Mouse (Mus musculus) heart, embryonic 14.5 days (tissue): Measurements from ENCODE around the gene Prr5. TPM values are rescaled to one million over a fixed set of nuclear protein-coding genes. Genes with fewer than 3 reads are reported as not detected.

Source experiments
- ATAC-seq: fragments of 200-750 bp; cut with Nextera tagmentation; 2 replicates; pipeline ENCODE4 v1.8.0; 2017; ENCODE audit warnings: low read depth, moderate TSS enrichment; ENCODE audit not compliant: insufficient number of reproducible peaks, insufficient read depth, low FRiP score
- H3K27ac ChIP-seq, 2 experiments: fragments of 200-500 bp in 1 of 2; fragments of 300-500 bp in 1 of 2; sonication (generic) in 1 of 2; replicated peaks in 1 of 2; 2 replicates each; pipeline ENCODE4 v1.5.1; 2012 to 2014; ENCODE audit warnings: low read depth in 2 of 2, low read length in 2 of 2, control low read depth in 1 of 2, mild to moderate bottlenecking in 1 of 2, mixed read lengths in 1 of 2; ENCODE audit not compliant: control insufficient read depth in 1 of 2, insufficient read depth in 1 of 2
- H3K27me3 ChIP-seq: fragments of 300-500 bp; sonication (generic); 2 replicates; pipeline ENCODE4 v1.6.1; 2014; ENCODE audit warnings: mild to moderate bottlenecking, low read length, control low read depth; ENCODE audit not compliant: control insufficient read depth, insufficient read depth
- H3K36me3 ChIP-seq: fragments of 300-500 bp; sonication (generic); 2 replicates; pipeline ENCODE4 v1.6.1; 2014; ENCODE audit warnings: mild to moderate bottlenecking, control low read depth, low read length, mixed read lengths; ENCODE audit not compliant: control insufficient read depth, insufficient read depth
- H3K4me1 ChIP-seq, 2 experiments: fragments of 200-500 bp in 1 of 2; fragments of 300-500 bp in 1 of 2; sonication (generic) in 1 of 2; 2 replicates each; pipeline ENCODE4 v1.6.1; 2012 to 2014; ENCODE audit warnings: low read length in 2 of 2, control low read depth in 1 of 2, mixed read lengths in 1 of 2; ENCODE audit not compliant: control insufficient read depth in 2 of 2, insufficient read depth in 2 of 2
- H3K4me2 ChIP-seq: fragments of 300-500 bp; sonication (generic); 2 replicates; pipeline ENCODE4 v1.6.1; 2014; ENCODE audit warnings: mild to moderate bottlenecking, low read length
- H3K4me3 ChIP-seq, 2 experiments: fragments of 200-500 bp in 1 of 2; fragments of 300-500 bp in 1 of 2; sonication (generic) in 1 of 2; 2 replicates each; pipeline ENCODE4 v1.5.1; 2012 to 2014; ENCODE audit warnings: low read length in 2 of 2, mild to moderate bottlenecking in 2 of 2, control low read depth in 1 of 2, low read depth in 1 of 2, moderate library complexity in 1 of 2; ENCODE audit not compliant: control insufficient read depth in 1 of 2, insufficient read depth in 1 of 2
- H3K9ac ChIP-seq: fragments of 300-500 bp; sonication (generic); 2 replicates; pipeline ENCODE4 v1.6.1; 2014; ENCODE audit warnings: mild to moderate bottlenecking, low read length
- H3K9me3 ChIP-seq: fragments of 300-500 bp; sonication (generic); 2 replicates; pipeline ENCODE4 v1.6.1; 2016; ENCODE audit warnings: low read length, control low read depth; ENCODE audit not compliant: control insufficient read depth
- WGBS: fragments of 180-500 bp; shearing (Covaris S2); extraction: QIAGEN DNeasy Blood & Tissue Kit; methylation state at CpG from one replicate; pipeline ENCODE4 v1.1.7; 2014; 5-methylcytosine and 5-hydroxymethylcytosine counted together
- polyA plus RNA-seq: library from polyadenylated mRNA; unstranded; fragments of >200 nt; fragmentation: Nextera tagmentation; extraction: Ambion mirVana; gene quantifications from 2 replicates; pipeline ENCODE4 v1.2.1, GENCODE M21; 2014

Gene Prr5
- polyA plus RNA-seq, 1 experiment from 2014 or later, result 15.1 TPM

DNA sequence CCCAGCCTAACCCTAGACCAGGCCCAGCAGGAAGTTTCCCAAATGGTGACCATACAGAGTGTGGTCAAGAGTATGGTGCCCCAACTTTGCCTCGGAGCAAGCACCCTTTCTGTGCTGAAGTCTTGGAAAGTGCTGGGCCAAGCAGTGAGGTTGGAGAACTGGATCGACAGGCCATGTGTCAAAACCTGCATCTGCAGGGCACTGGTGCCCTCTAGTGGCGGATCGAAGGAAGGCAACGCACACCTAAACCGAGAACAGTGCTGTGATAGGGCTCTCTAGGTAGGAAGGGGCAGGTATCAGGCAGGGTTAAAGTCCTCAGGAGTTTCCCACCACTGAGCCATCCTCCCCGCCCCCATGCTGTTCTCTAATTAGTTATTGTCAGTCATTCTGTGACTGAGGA lies 37.9 kb upstream of the Prr5 start:
- 0% methylated on average over 7 of the region's 7 CpGs for WGBS
- Histone ChIP-seq H3K27me3 (no peaks in the 10 kb centered on the region), H3K4me3 (no peak overlapping the region), H3K36me3 (no peaks in the 10 kb centered on the region), H3K4me2 (no peak overlapping the region), H3K9me3 (0 out of 2 replicates have a peak, but pooled peaks cover 1% of the 10 kb centered on the region), H3K9ac (no peak overlapping the region), H3K4me1 (no peaks in the 10 kb centered on the region), H3K27ac (no peak overlapping the region)
- ATAC-seq, result no peak

DNA sequence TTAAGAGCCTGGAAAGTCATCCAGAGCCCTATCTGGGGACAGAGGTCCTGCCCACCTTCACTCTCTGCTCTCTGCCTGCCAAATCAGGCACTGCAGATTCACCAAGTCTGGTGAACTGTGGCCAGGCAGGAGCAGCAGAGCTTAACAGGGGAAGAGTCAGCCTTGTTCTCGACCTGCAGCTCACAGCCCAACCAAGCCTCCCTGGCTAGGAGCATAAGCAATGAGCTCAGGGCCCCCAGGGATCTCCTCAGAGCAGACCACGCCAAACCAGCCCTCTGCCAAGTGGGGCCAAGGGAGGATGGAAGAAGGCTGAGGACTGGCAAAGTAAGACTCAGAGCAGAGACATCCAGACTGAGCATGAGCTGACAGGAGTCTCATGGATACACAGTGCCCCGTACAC lies 35.1 kb upstream of the Prr5 start:
- no peaks in the 10 kb centered on the region for H3K9me3 ChIP-seq
- WGBS, result 58% methylated on average over 3 of the region's 3 CpGs
- no peak overlapping the region for H3K27ac ChIP-seq
- no peak overlapping the region for H3K4me2 ChIP-seq
- H3K36me3 ChIP-seq, result no peaks in the 10 kb centered on the region
- H3K9ac ChIP-seq, result no peak overlapping the region
- no peak overlapping the region for H3K4me3 ChIP-seq
- no peak for ATAC-seq
- H3K27me3 ChIP-seq, result no peaks in the 10 kb centered on the region
- peaks cover 12 to 13% of the 10 kb centered on the region in 2 experiments for H3K4me1 ChIP-seq

DNA sequence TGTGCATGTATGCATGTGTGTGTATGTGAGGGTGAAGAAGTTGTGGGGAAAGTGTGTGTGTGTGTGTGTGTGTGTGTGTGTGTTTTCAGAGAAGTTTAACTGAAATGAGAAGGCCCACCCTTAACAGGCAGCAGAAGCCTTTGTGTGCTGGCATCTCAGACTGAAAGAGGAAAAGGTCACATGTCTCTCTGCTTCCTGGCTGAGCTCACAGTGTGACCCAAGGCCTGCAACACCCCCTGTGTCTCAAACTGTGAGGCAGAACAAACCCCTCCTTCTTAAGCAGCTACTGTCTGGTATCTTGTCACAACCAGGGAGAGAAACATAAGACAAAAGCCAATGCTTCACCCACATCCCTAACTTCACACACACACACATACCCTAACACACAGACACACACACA lies 31.0 kb upstream of the Prr5 start:
- Histone ChIP-seq H3K4me2 (no peak overlapping the region), H3K9ac (no peak overlapping the region), H3K27ac (peak overlapping the region; percentile 33 to 65), H3K27me3 (no peaks in the 10 kb centered on the region), H3K9me3 (no peaks in the 10 kb centered on the region), H3K36me3 (no peaks in the 10 kb centered on the region), H3K4me3 (no peak overlapping the region), H3K4me1 (peaks cover 40 to 45% of the 10 kb centered on the region in 2 experiments)
- ATAC-seq, result no peak

DNA sequence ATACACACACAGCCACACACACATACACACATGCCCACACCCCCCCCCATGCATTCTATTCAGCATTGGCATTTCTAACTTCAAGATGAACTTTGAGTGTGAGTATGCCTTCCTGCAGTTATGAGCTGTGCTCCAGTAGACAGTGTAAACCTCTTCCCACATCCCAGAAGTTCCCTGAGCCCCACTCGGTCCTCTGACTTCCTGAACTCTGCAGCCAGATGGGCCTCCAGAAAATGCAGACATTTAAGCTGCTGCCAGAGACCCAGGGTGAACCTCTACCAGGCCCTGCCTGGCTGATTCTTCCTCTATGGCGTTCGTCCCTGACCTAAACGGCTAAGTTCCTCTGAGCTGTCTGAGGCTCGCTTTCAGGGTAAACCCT lies 30.4 kb upstream of the Prr5 start:
- peaks cover 43 to 50% of the 10 kb centered on the region in 2 experiments for H3K4me1 ChIP-seq
- H3K9ac ChIP-seq, result peak overlapping the region; percentile 46; the same call in 1 of the 2 replicates
- H3K36me3 ChIP-seq, result no peaks in the 10 kb centered on the region
- peak overlapping the region; percentile 33 to 65 for H3K27ac ChIP-seq
- no peaks in the 10 kb centered on the region for H3K27me3 ChIP-seq
- H3K4me3 ChIP-seq, result no peak overlapping the region
- 39% methylated on average over 5 of the region's 5 CpGs for WGBS
- H3K9me3 ChIP-seq, result no peaks in the 10 kb centered on the region
- H3K4me2 ChIP-seq, result no peak overlapping the region
- ATAC-seq, result no peak

DNA sequence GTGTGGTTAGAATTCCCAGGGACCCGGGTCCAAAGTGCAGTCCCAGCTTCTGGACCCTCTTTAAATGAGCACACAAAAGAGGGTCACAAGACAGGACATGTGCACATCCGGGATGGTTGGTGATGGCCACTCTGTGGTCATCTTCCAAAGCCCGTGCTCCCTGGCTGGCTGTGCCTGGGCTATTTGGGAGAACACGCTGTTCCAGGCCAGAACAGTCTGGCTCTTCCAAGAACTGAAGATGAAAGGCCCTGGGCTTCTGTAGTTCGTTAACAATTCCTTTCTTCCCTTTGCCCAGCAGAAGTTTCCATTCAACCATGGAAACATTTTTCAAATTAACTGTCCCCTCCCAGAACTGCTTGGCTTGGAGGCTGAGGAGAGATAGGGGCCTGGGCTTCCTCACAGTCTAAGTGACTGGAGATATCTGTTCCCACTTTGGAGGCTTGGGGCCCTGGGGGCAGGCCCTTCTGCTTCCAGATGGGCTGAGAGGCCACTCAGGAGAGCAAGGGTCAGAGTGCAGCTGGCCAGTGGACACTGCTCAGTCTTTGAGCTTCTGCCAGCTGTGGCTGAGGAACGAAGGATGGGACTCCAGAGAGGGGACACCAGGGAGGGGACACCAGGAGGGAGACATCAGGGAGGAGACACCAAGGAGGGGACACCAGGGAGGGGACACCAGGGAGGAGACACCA lies 29.8 kb upstream of the Prr5 start:
- WGBS, result 25% methylated on average over 6 of the region's 6 CpGs
- Histone ChIP-seq H3K27me3 (no peaks in the 10 kb centered on the region), H3K4me1 (peaks cover 43 to 50% of the 10 kb centered on the region in 2 experiments), H3K9me3 (no peaks in the 10 kb centered on the region), H3K36me3 (no peaks in the 10 kb centered on the region), H3K9ac (peak overlapping the region; percentile 46; the same call in 1 of the 2 replicates), H3K27ac (peak overlapping the region; percentile 42 to 65), H3K4me2 (no peak overlapping the region), H3K4me3 (no peak overlapping the region)
- ATAC-seq, result peak; percentile 75

DNA sequence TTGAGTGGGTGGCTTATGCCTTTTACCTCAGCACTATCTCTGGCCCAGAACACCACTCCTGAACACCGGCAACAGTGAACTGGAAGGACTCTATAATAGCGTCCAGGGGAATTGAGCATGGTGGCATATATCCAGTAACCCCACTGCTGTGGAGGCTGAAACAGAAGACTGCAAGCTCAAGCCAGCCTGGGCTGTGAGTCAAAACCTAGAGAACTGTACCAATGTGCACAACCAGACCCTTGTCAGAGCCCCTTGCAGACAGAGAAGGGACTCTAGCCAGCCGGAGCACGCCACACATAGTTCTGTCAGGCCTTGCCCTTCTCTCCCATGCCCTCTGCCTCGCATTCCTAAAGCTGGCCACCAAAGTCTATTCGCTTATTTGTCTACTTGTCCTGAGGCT lies 28.7 kb upstream of the Prr5 start:
- ATAC-seq, result no peak
- H3K27me3 ChIP-seq, result no peaks in the 10 kb centered on the region
- no peak overlapping the region for H3K9ac ChIP-seq
- peaks cover 43 to 50% of the 10 kb centered on the region in 2 experiments for H3K4me1 ChIP-seq
- no peak overlapping the region for H3K27ac ChIP-seq
- 73% methylated on average over 6 of the region's 6 CpGs for WGBS
- H3K4me2 ChIP-seq, result no peak overlapping the region
- no peaks in the 10 kb centered on the region for H3K36me3 ChIP-seq
- no peak overlapping the region for H3K4me3 ChIP-seq
- H3K9me3 ChIP-seq, result 0 out of 2 replicates have a peak, but pooled peaks cover 4% of the 10 kb centered on the region

DNA sequence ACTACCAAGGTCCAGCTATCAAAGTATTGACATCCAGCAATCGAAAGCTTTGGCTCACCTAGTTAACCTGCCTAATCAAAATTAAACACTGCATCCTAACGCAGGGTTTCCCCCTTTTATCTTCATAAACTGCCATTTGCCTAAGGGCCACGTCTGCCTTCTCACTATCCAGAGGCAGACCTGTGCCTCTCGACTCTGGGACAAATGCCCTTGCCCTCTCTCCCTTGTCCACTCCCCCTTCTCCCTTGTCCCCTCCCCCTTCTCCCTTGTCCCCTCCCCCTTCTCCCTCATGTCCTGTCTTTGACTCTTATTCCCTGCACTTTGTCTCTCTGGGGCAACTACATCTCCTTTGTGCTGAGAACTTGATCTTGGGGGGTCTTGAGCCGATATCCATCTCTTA lies 28.3 kb upstream of the Prr5 start:
- 51% methylated on average over 5 of the region's 5 CpGs for WGBS
- no peak overlapping the region for H3K9ac ChIP-seq
- H3K27me3 ChIP-seq, result no peaks in the 10 kb centered on the region
- 0 out of 2 replicates have a peak, but pooled peaks cover 4% of the 10 kb centered on the region for H3K9me3 ChIP-seq
- peaks cover 43 to 50% of the 10 kb centered on the region in 2 experiments for H3K4me1 ChIP-seq
- no peak overlapping the region for H3K4me3 ChIP-seq
- ATAC-seq, result no peak
- no peaks in the 10 kb centered on the region for H3K36me3 ChIP-seq
- H3K4me2 ChIP-seq, result no peak overlapping the region
- no peak overlapping the region for H3K27ac ChIP-seq

DNA sequence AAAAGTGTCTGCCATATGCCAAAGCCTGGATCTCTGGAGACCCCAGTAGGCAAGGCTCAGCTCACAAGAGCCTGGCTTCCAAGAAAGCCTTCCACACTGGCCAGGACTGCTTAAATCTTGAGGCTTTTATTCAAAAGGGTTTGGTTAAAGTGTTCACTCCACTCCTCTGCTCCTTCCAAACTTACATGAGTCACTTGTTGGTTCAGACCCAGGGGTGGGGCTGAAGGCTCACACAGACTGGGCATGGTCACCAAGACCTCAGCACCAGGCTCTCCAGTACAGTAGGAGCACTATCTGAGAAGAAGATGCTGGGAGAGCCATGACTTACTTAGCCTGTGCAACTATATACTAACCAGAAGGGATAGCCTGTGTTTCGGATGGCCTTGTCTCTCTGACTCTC lies 27.5 kb upstream of the Prr5 start:
- Histone ChIP-seq H3K4me1 (peaks cover 43 to 50% of the 10 kb centered on the region in 2 experiments), H3K9ac (no peak overlapping the region), H3K4me3 (no peak overlapping the region), H3K36me3 (no peaks in the 10 kb centered on the region), H3K27me3 (no peaks in the 10 kb centered on the region), H3K4me2 (no peak overlapping the region), H3K9me3 (peaks cover 4% of the 10 kb centered on the region; the same call in 1 of the 2 replicates), H3K27ac (no peak overlapping the region)
- ATAC-seq, result no peak
- WGBS, result 86% methylated on average over 1 of the region's 1 CpGs
